Mouse (Mus musculus): Measurements from ENCODE around the gene 5730455P16Rik. TPM values are rescaled to one million over a fixed set of nuclear protein-coding genes. Genes with fewer than 3 reads are reported as not detected.

The 5730455P16Rik gene
- polyA plus RNA-seq, 1 experiment = 31.0 TPM

- Histone ChIP-seq H3K4me1 (ENCODE audit: control insufficient read depth, insufficient read depth, low read length) (no peaks in the 10 kb centered on the region), H3K27ac (ENCODE audit: insufficient read depth, low read length) (no peak overlapping the region)
Measured at GRCm38 (mm10) chr11:80312565-80312964, 65.3 kb downstream of the 5730455P16Rik start.

GRCm38 (mm10) chr11:80312049-80312448 lies 65.8 kb downstream of the 5730455P16Rik start:
- Histone ChIP-seq H3K4me1 (ENCODE audit: control insufficient read depth, insufficient read depth, low read length) (no peaks in the 10 kb centered on the region), H3K27ac (ENCODE audit: insufficient read depth, low read length) (no peak overlapping the region)

More at GRCm38 (mm10) chr11:80312565-80312964, 65.3 kb downstream of the 5730455P16Rik start:
- no peaks in the 10 kb centered on the region for H3K9me3 ChIP-seq (replicated peaks; ENCODE audit: control insufficient read depth, insufficient read depth, low read length, poor library complexity, severe bottlenecking)
- TF ChIP-seq EP300 (IDR thresholded peaks at IDR 0.05; ENCODE audit: insufficient read depth, low read depth, low read length) (no peak), CTCF (IDR thresholded peaks at IDR 0.05; ENCODE audit: low read depth, low read length) (no peak), POLR2A (IDR thresholded peaks at IDR 0.05; ENCODE audit: insufficient read depth, low read length) (no peak)
- no peak overlapping the region for H3K4me3 ChIP-seq (ENCODE audit: low read depth, low read length)
- no peaks in the 10 kb centered on the region for H3K27me3 ChIP-seq (ENCODE audit: control insufficient read depth, insufficient read depth, low read length, poor library complexity, severe bottlenecking)
- H3K36me3 ChIP-seq (ENCODE audit: control insufficient read depth, insufficient read depth, low read length, poor library complexity, severe bottlenecking) = no peaks in the 10 kb centered on the region
- no peak overlapping the region for H3K9ac ChIP-seq (ENCODE audit: low read depth, poor library complexity, severe bottlenecking)

GRCm38 (mm10) chr11:80311271-80311670 lies 66.6 kb downstream of the 5730455P16Rik start:
- Histone ChIP-seq H3K36me3 (ENCODE audit: control insufficient read depth, insufficient read depth, low read length, poor library complexity, severe bottlenecking) (no peaks in the 10 kb centered on the region), H3K27me3 (ENCODE audit: control insufficient read depth, insufficient read depth, low read length, poor library complexity, severe bottlenecking) (no peaks in the 10 kb centered on the region), H3K4me3 (ENCODE audit: low read depth, low read length) (no peak overlapping the region), H3K9me3 (replicated peaks; ENCODE audit: control insufficient read depth, insufficient read depth, low read length, poor library complexity, severe bottlenecking) (no peaks in the 10 kb centered on the region), H3K4me1 (ENCODE audit: control insufficient read depth, insufficient read depth, low read length) (no peaks in the 10 kb centered on the region), H3K27ac (ENCODE audit: insufficient read depth, low read length) (no peak overlapping the region), H3K9ac (ENCODE audit: low read depth, poor library complexity, severe bottlenecking) (no peak overlapping the region)
- no peak for TF ChIP-seq CTCF (IDR thresholded peaks at IDR 0.05; ENCODE audit: low read depth, low read length)
- TF ChIP-seq POLR2A (IDR thresholded peaks at IDR 0.05; ENCODE audit: insufficient read depth, low read length) = no peak
- TF ChIP-seq EP300 (IDR thresholded peaks at IDR 0.05; ENCODE audit: insufficient read depth, low read depth, low read length) = no peak

More at GRCm38 (mm10) chr11:80312049-80312448, 65.8 kb downstream of the 5730455P16Rik start:
- no peak overlapping the region for H3K9ac ChIP-seq (ENCODE audit: low read depth, poor library complexity, severe bottlenecking)
- TF ChIP-seq EP300 (IDR thresholded peaks at IDR 0.05; ENCODE audit: insufficient read depth, low read depth, low read length) = no peak
- TF ChIP-seq POLR2A (IDR thresholded peaks at IDR 0.05; ENCODE audit: insufficient read depth, low read length) = no peak
- no peak for TF ChIP-seq CTCF (IDR thresholded peaks at IDR 0.05; ENCODE audit: low read depth, low read length)
- H3K36me3 ChIP-seq (ENCODE audit: control insufficient read depth, insufficient read depth, low read length, poor library complexity, severe bottlenecking) = no peaks in the 10 kb centered on the region
- H3K4me3 ChIP-seq (ENCODE audit: low read depth, low read length) = no peak overlapping the region
- H3K27me3 ChIP-seq (ENCODE audit: control insufficient read depth, insufficient read depth, low read length, poor library complexity, severe bottlenecking) = no peaks in the 10 kb centered on the region
- H3K9me3 ChIP-seq (replicated peaks; ENCODE audit: control insufficient read depth, insufficient read depth, low read length, poor library complexity, severe bottlenecking) = no peaks in the 10 kb centered on the region

Other genes with a start within 250 kb of the 5730455P16Rik start
- 31.2 and 37.3 TPM in 2 replicates for gene Tefm, start 235.9 kb downstream of the 5730455P16Rik start, polyA plus RNA-seq (2011; ENCODE audit: insufficient read depth, insufficient read length, low read depth, missing spikeins)
- 3.4 and 3.5 TPM in 2 replicates for gene Adap2, start 223.9 kb downstream of the 5730455P16Rik start, polyA plus RNA-seq (2011; ENCODE audit: insufficient read depth, insufficient read length, low read depth, missing spikeins)
- 4.5 and 5.3 TPM in 2 replicates for gene Rnf135, start 194.2 kb downstream of the 5730455P16Rik start, polyA plus RNA-seq (2011; ENCODE audit: insufficient read depth, insufficient read length, low read depth, missing spikeins)
- 52.5 and 52.9 TPM in 2 replicates for gene Rhot1, start 169.0 kb downstream of the 5730455P16Rik start, polyA plus RNA-seq (2011; ENCODE audit: insufficient read depth, insufficient read length, low read depth, missing spikeins)
- gene Rhbdl3, start 77.1 kb downstream of the 5730455P16Rik start, polyA plus RNA-seq (2011; ENCODE audit: insufficient read depth, insufficient read length, low read depth, missing spikeins) = 0.29 and 0.69 TPM in 2 replicates
- 344 and 357 TPM in 2 replicates for gene Zfp207, start 5.2 kb upstream of the 5730455P16Rik start, polyA plus RNA-seq (2011; ENCODE audit: insufficient read depth, insufficient read length, low read depth, missing spikeins)
- 261 TPM in 2 replicates for gene Psmd11, start 50.6 kb upstream of the 5730455P16Rik start, polyA plus RNA-seq (2011; ENCODE audit: insufficient read depth, insufficient read length, low read depth, missing spikeins)
- gene Cdk5r1, start 99.0 kb upstream of the 5730455P16Rik start, polyA plus RNA-seq (2011; ENCODE audit: insufficient read depth, insufficient read length, low read depth, missing spikeins) = 0.96 and 1.3 TPM in 2 replicates